Mouse (Mus musculus): ENCODE measurements at regions not wholly inside any gene's neighbourhood (a gene's known extent, or its start where the extent isn't known, plus 50 kb on each side); places are given as distances from the start of the nearest gene placed in this dataset.
"Not testable (repeated sequence)": the region's sequence is repeated elsewhere in the genome, so short reads cannot be mapped to it uniquely, and the experiment has no call there.

DNA sequence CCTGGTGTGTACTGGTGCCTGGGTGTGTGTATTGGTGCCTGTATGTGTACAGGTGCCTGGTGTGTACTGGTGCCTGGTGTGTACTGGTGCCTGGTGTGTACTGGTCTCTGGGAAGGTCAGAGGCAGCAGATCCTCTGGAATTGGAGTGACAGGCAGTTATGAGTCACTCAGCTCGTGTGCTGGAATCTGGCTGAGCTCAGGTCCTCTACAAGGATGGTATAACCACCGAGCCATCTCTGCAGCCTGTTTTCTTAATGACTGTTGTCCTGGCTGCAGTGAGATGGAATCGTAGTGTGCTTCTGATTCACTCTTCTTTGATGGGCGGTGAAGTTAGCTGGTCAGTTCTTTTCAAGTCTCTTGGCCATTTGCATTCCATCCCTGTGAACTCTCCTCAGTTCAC, 164.2 kb upstream of the Rtl1 start:
- H3K4me1 ChIP-seq (replicated peaks), result no peaks in the 10 kb centered on the region
- no peaks in the 10 kb centered on the region for H3K27me3 ChIP-seq
- H3K4me2 ChIP-seq, result no peak overlapping the region
- H3K9ac ChIP-seq, result no peak overlapping the region
- no peaks in the 10 kb centered on the region for H3K9me3 ChIP-seq
- WGBS, result 67% methylated on average over 4 of the region's 4 CpGs
- H3K27ac ChIP-seq (replicated peaks), result no peak overlapping the region
- ATAC-seq (ENCODE audit: low FRiP score, low read depth), result no peak
- no peaks in the 10 kb centered on the region for H3K36me3 ChIP-seq
- no peak overlapping the region for H3K4me3 ChIP-seq

DNA sequence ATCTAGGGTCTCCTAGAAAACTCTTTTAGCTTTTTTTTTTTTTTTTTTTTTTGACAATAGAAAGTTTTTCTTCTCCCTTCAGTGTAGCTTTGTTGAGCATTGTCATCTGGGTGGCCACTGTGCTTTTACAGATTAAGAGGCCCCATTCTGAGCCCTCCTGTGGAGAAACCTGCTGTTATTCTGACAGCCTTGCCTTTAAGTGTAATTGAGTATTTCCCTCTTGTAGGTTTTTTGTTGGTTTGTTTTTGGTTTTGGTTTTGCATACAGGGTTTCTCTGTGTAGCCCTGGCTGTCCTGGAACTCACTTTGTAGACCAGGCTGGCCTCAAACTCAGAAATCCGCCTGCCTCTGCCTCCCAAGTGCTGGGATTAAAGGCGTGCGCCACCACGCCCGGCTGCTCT, 166.5 kb upstream of the Rtl1 start:
- H3K27me3 ChIP-seq; H3K9me3 ChIP-seq; H3K27ac ChIP-seq (replicated peaks); H3K36me3 ChIP-seq; H3K4me2 ChIP-seq; ATAC-seq (ENCODE audit: low FRiP score, low read depth); H3K4me3 ChIP-seq; H3K9ac ChIP-seq; H3K4me1 ChIP-seq (replicated peaks): not testable (repeated sequence)
- 93% methylated on average over 5 of the region's 5 CpGs for WGBS

DNA sequence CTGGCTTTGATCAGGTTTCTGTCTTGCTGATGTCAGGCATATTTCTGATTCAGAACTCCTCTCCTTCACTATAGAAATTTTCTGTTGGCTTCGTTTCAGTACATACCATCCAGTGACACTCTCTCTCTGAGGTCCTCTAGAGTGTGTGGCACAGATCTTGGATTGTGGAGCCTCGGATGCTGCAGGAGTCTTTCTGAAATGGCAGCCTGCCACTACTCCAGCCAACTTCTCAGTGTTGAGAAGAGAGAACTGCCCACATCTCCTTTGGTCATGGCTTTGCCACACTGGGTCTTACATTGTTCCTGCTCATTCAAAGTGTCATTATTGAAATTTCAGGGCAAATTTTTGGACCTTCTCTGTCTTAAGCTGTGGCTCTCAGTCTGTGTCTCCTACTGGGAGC, 172.4 kb upstream of the Rtl1 start:
- H3K27ac ChIP-seq (replicated peaks), result no peak overlapping the region
- no peak for ATAC-seq (ENCODE audit: low FRiP score, low read depth)
- 70% methylated on average over 2 of the region's 2 CpGs for WGBS
- H3K4me2 ChIP-seq, result no peak overlapping the region
- no peak overlapping the region for H3K4me3 ChIP-seq
- no peaks in the 10 kb centered on the region for H3K4me1 ChIP-seq (replicated peaks)
- no peak overlapping the region for H3K9ac ChIP-seq
- H3K36me3 ChIP-seq, result no peaks in the 10 kb centered on the region
- H3K27me3 ChIP-seq, result no peaks in the 10 kb centered on the region
- H3K9me3 ChIP-seq, result no peaks in the 10 kb centered on the region

DNA sequence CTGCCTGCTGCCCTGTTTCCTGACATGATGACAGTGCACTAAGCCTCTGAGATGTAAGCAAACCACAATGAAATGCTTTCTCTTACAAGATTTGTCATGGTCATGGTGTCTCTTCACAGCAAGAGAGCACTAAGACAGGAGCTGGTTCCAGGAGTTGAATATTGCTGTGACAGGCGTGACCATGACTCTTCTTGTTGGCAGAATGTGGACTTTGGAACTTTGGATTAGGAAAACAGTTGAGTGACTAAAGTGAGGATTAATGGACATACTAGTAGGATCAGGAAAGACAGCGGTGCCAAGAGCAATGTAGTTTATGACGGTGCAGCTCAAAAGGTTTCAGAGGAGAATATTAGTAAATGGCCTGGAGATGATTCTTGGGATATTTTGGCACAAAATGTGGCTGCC, 173.8 kb upstream of the Rtl1 start:
- Histone ChIP-seq H3K27me3 (no peaks in the 10 kb centered on the region), H3K4me1 (replicated peaks) (no peaks in the 10 kb centered on the region), H3K36me3 (no peaks in the 10 kb centered on the region), H3K9me3 (no peaks in the 10 kb centered on the region), H3K27ac (replicated peaks) (no peak overlapping the region), H3K4me2 (no peak overlapping the region), H3K9ac (no peak overlapping the region), H3K4me3 (no peak overlapping the region)
- ATAC-seq (ENCODE audit: low FRiP score, low read depth), result no peak
- 48% methylated on average over 3 of the region's 3 CpGs for WGBS

DNA sequence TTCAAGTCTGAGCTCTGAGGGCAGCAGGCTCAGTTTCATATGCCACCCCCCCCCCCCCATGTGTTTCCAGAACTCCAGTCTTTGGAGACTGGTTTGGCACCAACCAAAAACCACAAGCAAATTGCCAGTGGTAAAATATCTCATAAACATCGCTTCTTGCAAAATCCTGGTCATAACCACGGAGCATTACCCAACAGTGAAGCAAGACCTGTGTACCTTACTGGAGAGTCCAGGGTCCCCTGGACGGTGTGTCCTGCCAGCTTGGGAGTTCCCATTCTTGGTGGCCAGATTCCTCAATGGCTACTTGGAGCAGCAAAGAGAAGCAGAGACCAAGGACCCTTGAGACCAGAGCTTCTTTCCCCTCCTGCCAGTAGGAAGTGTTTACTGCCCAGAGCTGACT, 198.7 kb upstream of the Rtl1 start:
- H3K9me3 ChIP-seq, result no peaks in the 10 kb centered on the region
- ATAC-seq (ENCODE audit: low FRiP score, low read depth), result no peak
- H3K9ac ChIP-seq, result no peak overlapping the region
- no peak overlapping the region for H3K4me3 ChIP-seq
- H3K4me2 ChIP-seq, result no peak overlapping the region
- WGBS, result 90% methylated on average over 3 of the region's 3 CpGs
- H3K4me1 ChIP-seq (replicated peaks), result no peaks in the 10 kb centered on the region
- no peaks in the 10 kb centered on the region for H3K36me3 ChIP-seq
- no peaks in the 10 kb centered on the region for H3K27me3 ChIP-seq
- H3K27ac ChIP-seq (replicated peaks), result no peak overlapping the region

DNA sequence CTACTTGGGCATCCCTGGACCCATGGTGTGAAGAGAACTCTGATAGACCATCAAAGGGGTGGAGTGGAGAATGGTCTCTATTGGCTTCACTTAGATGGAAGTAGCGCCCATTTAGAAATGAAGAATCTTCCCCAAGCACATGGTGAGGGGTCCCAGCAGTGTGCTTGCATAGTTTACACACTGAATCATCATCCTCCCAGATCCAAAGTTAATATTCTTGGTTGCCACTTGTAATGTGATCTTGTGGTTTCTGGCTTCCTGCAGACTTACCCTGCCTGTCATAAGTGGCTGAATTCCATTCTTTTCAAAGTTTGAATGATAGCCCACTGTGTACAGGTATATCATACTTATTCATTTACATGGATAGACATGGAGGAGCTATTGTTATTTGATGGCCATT, 199.3 kb upstream of the Rtl1 start:
- no peak for ATAC-seq (ENCODE audit: low FRiP score, low read depth)
- Histone ChIP-seq H3K36me3 (no peaks in the 10 kb centered on the region), H3K27me3 (no peaks in the 10 kb centered on the region), H3K4me1 (replicated peaks) (no peaks in the 10 kb centered on the region), H3K9me3 (no peaks in the 10 kb centered on the region), H3K4me2 (no peak overlapping the region), H3K27ac (replicated peaks) (no peak overlapping the region), H3K9ac (no peak overlapping the region), H3K4me3 (no peak overlapping the region)
- WGBS, result 96% methylated on average over 1 of the region's 1 CpGs

DNA sequence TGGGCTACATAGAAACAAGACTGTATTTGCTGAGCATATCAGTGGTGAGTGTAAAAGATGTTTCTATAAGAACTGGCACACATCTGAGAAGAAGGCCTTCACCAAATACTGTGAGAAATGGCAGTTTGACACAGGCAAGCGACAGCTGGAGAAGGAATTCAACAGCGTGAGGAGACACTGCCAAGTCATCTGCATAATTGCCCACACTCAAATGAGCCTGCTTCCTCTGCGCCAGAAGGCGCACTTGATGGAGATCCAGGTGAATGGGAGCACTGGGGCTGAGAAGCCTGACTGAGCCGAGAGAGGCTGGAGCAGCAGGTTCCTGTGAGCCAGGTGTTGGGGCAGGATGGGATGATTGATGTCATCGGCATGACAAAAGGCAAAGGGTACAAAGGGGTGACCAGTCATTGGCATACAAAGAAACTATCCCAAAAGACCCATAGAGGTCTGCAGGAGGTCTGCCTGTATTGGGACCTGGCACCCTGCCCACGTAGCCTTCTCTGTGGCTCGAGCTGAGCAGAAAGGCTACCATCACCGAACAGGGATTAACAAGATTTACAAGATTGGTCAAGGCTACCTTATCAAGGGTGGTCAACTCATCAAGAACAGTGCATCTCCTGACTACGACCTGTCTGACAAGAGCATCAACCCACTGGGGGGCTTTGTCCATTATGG, 227.2 kb upstream of the Rtl1 start:
- ATAC-seq (ENCODE audit: low FRiP score, low read depth), result no peak
- Histone ChIP-seq H3K9ac (no peak overlapping the region), H3K27me3 (no peaks in the 10 kb centered on the region), H3K36me3 (no peaks in the 10 kb centered on the region), H3K4me2 (no peak overlapping the region), H3K27ac (replicated peaks) (no peak overlapping the region), H3K9me3 (no peaks in the 10 kb centered on the region), H3K4me3 (no peak overlapping the region), H3K4me1 (replicated peaks) (peaks cover 5% of the 10 kb centered on the region; the same call in 1 of the 2 replicates)
- 61% methylated on average over 10 of the region's 10 CpGs for WGBS

DNA sequence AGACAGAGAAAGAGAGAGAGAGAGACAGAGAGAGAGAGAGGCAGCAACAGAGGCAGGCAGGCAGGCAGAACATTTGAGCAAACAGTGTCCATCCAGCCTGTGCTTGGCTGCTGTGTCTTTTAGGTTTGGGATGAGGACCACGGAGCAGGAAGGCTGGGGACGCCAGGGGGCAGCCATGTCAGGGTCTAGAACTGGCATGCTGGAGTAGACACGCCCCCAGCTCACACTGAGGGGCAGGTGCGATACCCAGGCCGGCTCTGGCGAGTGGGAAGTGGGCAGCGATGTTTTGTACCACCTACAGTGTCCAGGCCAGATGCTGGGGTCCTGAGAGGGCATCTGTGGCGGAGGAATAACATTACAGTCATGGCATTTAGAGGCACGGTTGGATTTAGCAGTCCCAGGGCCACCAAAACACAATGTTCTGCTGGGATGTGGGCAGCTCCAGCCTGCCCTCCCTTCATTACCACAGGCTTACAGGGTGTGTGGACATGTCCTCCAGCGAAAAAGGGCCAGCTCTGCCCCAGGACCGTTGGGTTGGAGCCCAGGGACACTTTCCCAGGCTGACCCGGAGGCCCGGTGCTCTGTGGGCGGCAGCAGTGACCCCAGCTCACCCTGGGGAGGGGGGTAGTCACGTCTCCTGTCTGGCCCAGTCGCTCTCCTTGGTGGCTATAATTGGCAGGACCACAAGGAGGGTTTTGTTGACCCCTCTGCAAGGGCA, 230.3 kb upstream of the Rtl1 start:
- no peak overlapping the region for H3K4me3 ChIP-seq
- H3K4me1 ChIP-seq (replicated peaks), result peaks cover 5% of the 10 kb centered on the region; the same call in 1 of the 2 replicates
- no peak overlapping the region for H3K27ac ChIP-seq (replicated peaks)
- no peaks in the 10 kb centered on the region for H3K9me3 ChIP-seq
- H3K36me3 ChIP-seq, result no peaks in the 10 kb centered on the region
- 30% methylated on average over 16 of the region's 16 CpGs for WGBS
- no peaks in the 10 kb centered on the region for H3K27me3 ChIP-seq
- H3K4me2 ChIP-seq, result no peak overlapping the region
- peak; percentile 27; the same call in 1 of the 2 replicates for ATAC-seq (ENCODE audit: low FRiP score, low read depth)
- H3K9ac ChIP-seq, result no peak overlapping the region

DNA sequence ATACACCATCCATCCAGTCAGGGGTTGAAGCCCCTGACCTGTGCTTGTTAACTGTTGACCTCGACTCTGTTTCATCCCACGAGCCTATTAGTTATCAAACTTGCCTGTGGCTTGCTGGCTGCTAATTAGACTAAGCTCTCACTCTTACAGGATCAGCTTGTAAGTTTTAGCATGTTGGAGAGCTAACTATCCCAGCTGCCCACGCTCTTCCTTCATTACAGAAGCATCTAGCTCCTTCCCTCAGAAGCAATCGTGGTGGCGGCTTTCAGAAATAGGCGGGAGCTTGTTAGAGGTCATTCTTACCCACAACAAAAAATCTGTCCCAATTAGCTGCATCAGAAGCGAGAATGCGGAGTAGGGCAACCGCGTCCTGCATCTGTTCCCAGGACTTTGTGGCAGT, 232.8 kb upstream of the Rtl1 start:
- no peak for ATAC-seq (ENCODE audit: low FRiP score, low read depth)
- peaks cover 5% of the 10 kb centered on the region; the same call in 1 of the 2 replicates for H3K4me1 ChIP-seq (replicated peaks)
- H3K4me2 ChIP-seq, result no peak overlapping the region
- no peaks in the 10 kb centered on the region for H3K9me3 ChIP-seq
- no peaks in the 10 kb centered on the region for H3K36me3 ChIP-seq
- no peak overlapping the region for H3K27ac ChIP-seq (replicated peaks)
- no peak overlapping the region for H3K9ac ChIP-seq
- no peak overlapping the region for H3K4me3 ChIP-seq
- H3K27me3 ChIP-seq, result no peaks in the 10 kb centered on the region
- 87% methylated on average over 10 of the region's 10 CpGs for WGBS

DNA sequence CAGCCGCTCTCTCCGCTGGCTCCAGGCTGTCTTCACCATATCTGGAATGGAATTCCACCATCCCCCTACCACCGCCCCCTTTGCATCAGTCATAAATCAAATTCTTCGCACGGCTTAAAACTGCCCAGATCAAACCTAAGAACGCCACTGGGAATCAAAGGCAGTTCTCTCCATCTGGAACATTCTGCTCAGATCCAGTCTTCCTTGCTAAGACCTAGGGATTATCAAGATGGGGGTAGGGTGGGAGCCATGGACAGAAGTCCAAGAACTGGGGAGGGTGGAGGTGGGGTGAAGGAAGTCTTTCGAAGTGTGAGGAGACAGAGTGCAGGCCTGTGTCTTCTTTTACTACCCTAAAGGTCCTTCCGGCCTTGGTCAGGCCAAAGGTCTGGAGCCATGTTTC, 236.4 kb upstream of the Rtl1 start:
- H3K9me3 ChIP-seq, result no peaks in the 10 kb centered on the region
- no peak overlapping the region for H3K4me2 ChIP-seq
- H3K4me3 ChIP-seq, result no peak overlapping the region
- H3K4me1 ChIP-seq (replicated peaks), result peaks cover 11% of the 10 kb centered on the region
- no peaks in the 10 kb centered on the region for H3K36me3 ChIP-seq
- ATAC-seq (ENCODE audit: low FRiP score, low read depth), result no peak
- H3K27me3 ChIP-seq, result no peaks in the 10 kb centered on the region
- 88% methylated on average over 8 of the region's 8 CpGs for WGBS
- no peak overlapping the region for H3K27ac ChIP-seq (replicated peaks)
- no peak overlapping the region for H3K9ac ChIP-seq

DNA sequence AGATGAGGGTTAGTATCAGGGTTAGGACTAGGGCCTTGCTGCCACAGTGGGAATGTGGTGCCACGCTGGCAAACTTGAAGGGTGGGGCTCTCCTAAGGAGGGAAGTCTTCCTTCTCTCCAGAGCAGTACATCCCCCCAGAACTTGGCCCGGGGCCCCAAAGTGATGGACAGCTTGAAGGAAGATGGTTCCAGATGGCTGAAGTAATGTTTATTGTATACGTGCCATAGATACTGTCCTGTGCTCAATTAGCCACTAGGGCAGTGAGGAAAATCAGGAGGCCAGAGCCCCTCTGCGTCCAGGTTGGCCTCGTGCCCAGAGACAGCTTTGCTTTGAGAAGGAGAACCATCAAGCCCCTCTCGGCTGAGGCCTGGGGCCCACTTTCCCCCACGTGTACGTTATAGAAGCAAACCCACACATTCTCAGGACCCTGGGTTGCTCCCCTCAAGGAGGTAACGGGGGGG, 239.0 kb upstream of the Rtl1 start:
- peak; percentile 73 for ATAC-seq (ENCODE audit: low FRiP score, low read depth)
- Histone ChIP-seq H3K36me3 (no peaks in the 10 kb centered on the region), H3K27ac (replicated peaks) (no peak overlapping the region), H3K4me3 (no peak overlapping the region), H3K9me3 (no peaks in the 10 kb centered on the region), H3K27me3 (no peaks in the 10 kb centered on the region), H3K4me1 (replicated peaks) (peaks cover 11% of the 10 kb centered on the region), H3K9ac (no peak overlapping the region), H3K4me2 (no peak overlapping the region)
- WGBS, result 26% methylated on average over 9 of the region's 9 CpGs

DNA sequence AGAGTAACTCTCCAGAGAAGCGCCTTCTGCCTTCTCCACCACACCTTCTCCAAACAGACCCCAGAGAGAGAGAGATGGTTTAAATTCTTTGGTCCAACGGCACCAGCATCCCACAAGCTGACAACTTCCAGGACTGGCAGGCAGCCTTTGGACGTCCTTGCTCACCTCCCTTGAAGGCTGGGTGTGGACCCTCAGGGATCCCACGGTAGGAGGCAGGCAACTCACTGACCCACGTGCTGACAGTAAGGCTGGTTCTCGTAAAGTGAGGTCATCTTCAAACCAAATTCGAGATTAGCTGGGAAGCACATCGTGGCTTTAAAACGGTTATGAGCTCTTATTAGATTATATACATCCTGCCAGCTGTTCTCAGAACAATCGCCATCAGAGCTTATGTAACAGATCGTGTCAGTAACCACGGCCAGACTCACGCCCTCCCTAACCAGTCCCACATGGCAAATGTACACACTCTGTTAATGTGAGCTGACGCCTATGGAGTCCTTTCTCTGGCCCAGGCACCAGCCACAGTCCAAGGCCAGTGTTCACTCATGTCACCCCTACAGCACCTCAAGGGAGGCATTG, 239.9 kb upstream of the Rtl1 start:
- Histone ChIP-seq H3K27ac (replicated peaks) (no peak overlapping the region), H3K4me1 (replicated peaks) (peaks cover 11% of the 10 kb centered on the region), H3K4me3 (no peak overlapping the region), H3K9ac (no peak overlapping the region), H3K27me3 (no peaks in the 10 kb centered on the region), H3K36me3 (no peaks in the 10 kb centered on the region), H3K9me3 (no peaks in the 10 kb centered on the region), H3K4me2 (no peak overlapping the region)
- ATAC-seq (ENCODE audit: low FRiP score, low read depth), result no peak
- WGBS, result 60% methylated on average over 14 of the region's 14 CpGs

Data from hindbrain, embryonic 15.5 days (tissue).